Mouse (Mus musculus): ENCODE results near the gene Lexm. TPM values are rescaled to one million over a fixed set of nuclear protein-coding genes. Genes with fewer than 3 reads are reported as not detected.

The Lexm gene
- total and polyA plus RNA-seq, 3 experiments, result 0.19 to 0.21 TPM; not detected in 1

DNA sequence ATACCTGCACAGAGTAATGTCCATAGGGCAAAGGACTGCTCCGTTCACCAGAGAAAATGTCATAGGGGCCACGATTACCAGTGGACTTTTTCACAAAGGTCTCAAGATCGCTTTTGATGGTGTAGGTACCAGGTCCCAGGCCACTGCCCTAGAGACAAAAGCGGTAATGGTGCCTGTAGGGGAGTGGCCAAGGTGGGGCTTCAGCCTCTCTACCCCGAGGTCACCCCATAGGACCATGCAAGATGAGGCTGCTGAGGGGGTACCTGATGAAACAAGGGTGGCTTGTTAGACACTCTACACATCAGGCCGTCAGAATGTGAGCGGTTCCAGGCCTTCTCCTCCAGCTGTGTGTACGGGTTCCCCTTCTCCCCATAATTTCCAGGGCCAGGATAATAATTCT lies 3.9 kb downstream of the Lexm start:
- no peaks in the 10 kb centered on the region for H3K79me2 ChIP-seq (replicated peaks; ENCODE audit: control insufficient read depth, extremely low read depth, insufficient read depth, poor library complexity, severe bottlenecking)
- in situ Hi-C loops (cut with MboI; ENCODE audit: low pct_ligation_motif_present, low pct_unique_long_range_greater_than_20kb, low sequenced_read_pairs), result no loop called here
- TF ChIP-seq ZKSCAN1 (IDR thresholded peaks at IDR 0.05; ENCODE audit: borderline replicate concordance, low read depth, low read length) (no peak), MAX (IDR thresholded peaks at IDR 0.05; ENCODE audit: low read length) (no peak), MYC (IDR thresholded peaks at IDR 0.05; ENCODE audit: low read depth, low read length) (no peak)
- H3K36me3 ChIP-seq (replicated peaks in 1 of 2; ENCODE audit: control insufficient read depth in 1 of 2, insufficient read depth in 1 of 2, low read length in 1 of 2), result no peaks in the 10 kb centered on the region
- H3K27ac ChIP-seq (ENCODE audit: insufficient read depth, low read depth), result no peak overlapping the region
- no peak overlapping the region for H3K9ac ChIP-seq (ENCODE audit: insufficient read depth, low read depth)
- H3K4me2 ChIP-seq (ENCODE audit: insufficient read depth, low read depth, poor library complexity, severe bottlenecking), result no peak overlapping the region
- peaks cover 4% of the 10 kb centered on the region for H3K9me3 ChIP-seq (replicated peaks; ENCODE audit: low read length)
- no peaks in the 10 kb centered on the region for H3K27me3 ChIP-seq (replicated peaks)
- dilution Hi-C loops (cut with MboI; ENCODE audit: extremely low pct_ligation_motif_present, extremely low pct_unique_long_range_greater_than_20kb, low sequenced_read_pairs), result no loop called here
- H3K4me1 ChIP-seq (ENCODE audit: control insufficient read depth in 1 of 2, insufficient read depth in 2 of 2), result peaks cover 14 to 33% of the 10 kb centered on the region in 2 experiments; a peak in 3 of 4 replicates
- DNase-seq (ENCODE audit: extremely low read depth), result no peak
- no peak overlapping the region for H3K4me3 ChIP-seq (replicated peaks in 1 of 3; ENCODE audit: low read depth in 2 of 3, low read length in 2 of 3, poor library complexity in 1 of 3)

DNA sequence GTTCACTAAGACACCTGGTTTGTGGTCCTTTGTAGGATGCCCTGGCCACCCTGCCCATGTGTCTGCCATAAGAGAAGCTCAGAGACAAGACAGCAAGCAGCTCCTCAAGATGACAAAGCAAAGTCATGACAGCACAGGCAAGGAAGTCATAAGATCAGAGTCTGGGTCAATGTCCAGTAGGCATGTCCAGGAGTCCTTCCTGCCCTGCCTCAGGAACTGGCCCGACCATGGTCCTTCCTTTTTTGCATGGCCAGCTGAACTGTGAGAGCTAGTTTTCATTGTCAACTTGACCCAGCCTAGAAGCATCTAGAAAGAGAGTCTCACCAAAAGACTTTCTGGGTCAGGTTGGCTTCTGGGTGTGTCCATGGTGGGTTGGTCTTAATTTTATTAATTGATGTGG lies 9.1 kb downstream of the Lexm start:
- no peak for TF ChIP-seq TBP (conservative IDR thresholded peaks at IDR 0.05; ENCODE audit: low read depth, low read length)
- no peak for TF ChIP-seq MAZ (IDR thresholded peaks at IDR 0.05; ENCODE audit: low read depth, low read length)
- TF ChIP-seq SIN3A (IDR thresholded peaks at IDR 0.05; ENCODE audit: low read length), result no peak
- TF ChIP-seq EP300 (IDR thresholded peaks at IDR 0.05; ENCODE audit: low read length), result no peak
- TF ChIP-seq MEF2A (IDR thresholded peaks at IDR 0.05; ENCODE audit: borderline replicate concordance, low read depth, low read length), result no peak
- TF ChIP-seq PAX5 (IDR thresholded peaks at IDR 0.05; ENCODE audit: low read length), result no peak
- no peak for TF ChIP-seq ETS1 (conservative IDR thresholded peaks at IDR 0.05; ENCODE audit: low read depth, low read length)
- no peak for TF ChIP-seq CHD1 (IDR thresholded peaks at IDR 0.05; ENCODE audit: low read depth, low read length)
- no peak for TF ChIP-seq IRF4 (IDR thresholded peaks at IDR 0.05; ENCODE audit: low read depth, low read length)
- TF ChIP-seq CTCF (conservative IDR thresholded peaks at IDR 0.05 in 1 of 2, IDR thresholded peaks at IDR 0.05 in 1 of 2; ENCODE audit: low read depth in 2 of 2, low read length in 2 of 2), result no peak
- Histone ChIP-seq H3K9me3 (replicated peaks; ENCODE audit: low read length) (peaks cover 8% of the 10 kb centered on the region), H3K9ac (ENCODE audit: insufficient read depth, low read depth) (no peak overlapping the region), H3K27me3 (replicated peaks) (no peaks in the 10 kb centered on the region), H3K4me1 (ENCODE audit: control insufficient read depth in 1 of 2, insufficient read depth in 2 of 2) (peaks cover 0 to 5% of the 10 kb centered on the region in 2 experiments; a peak in 1 of 4 replicates), H3K4me2 (ENCODE audit: insufficient read depth, low read depth, poor library complexity, severe bottlenecking) (no peak overlapping the region), H3K27ac (ENCODE audit: insufficient read depth, low read depth) (no peak overlapping the region), H3K36me3 (replicated peaks in 1 of 2; ENCODE audit: control insufficient read depth in 1 of 2, insufficient read depth in 1 of 2, low read length in 1 of 2) (no peaks in the 10 kb centered on the region), H3K79me2 (replicated peaks; ENCODE audit: control insufficient read depth, extremely low read depth, insufficient read depth, poor library complexity, severe bottlenecking) (no peaks in the 10 kb centered on the region), H3K4me3 (replicated peaks in 1 of 3; ENCODE audit: low read depth in 2 of 3, low read length in 2 of 3, poor library complexity in 1 of 3) (no peak overlapping the region)
- in situ Hi-C loops (cut with MboI; ENCODE audit: low pct_ligation_motif_present, low pct_unique_long_range_greater_than_20kb, low sequenced_read_pairs), result no loop called here
- DNase-seq (ENCODE audit: extremely low read depth), result no peak
- dilution Hi-C loops (cut with MboI; ENCODE audit: extremely low pct_ligation_motif_present, extremely low pct_unique_long_range_greater_than_20kb, low sequenced_read_pairs), result no loop called here
